Mouse (Mus musculus): ENCODE data around the gene Ppp2r3c. TPM values are rescaled to one million over a fixed set of nuclear protein-coding genes. Genes with fewer than 3 reads are reported as not detected.
A peak's percentile ranks its signal among the peaks of the same experiment; 100 is the strongest.

Ppp2r3c gene
- polyA plus RNA-seq, 1 experiment from 2014 or later: 31.4 TPM

DNA sequence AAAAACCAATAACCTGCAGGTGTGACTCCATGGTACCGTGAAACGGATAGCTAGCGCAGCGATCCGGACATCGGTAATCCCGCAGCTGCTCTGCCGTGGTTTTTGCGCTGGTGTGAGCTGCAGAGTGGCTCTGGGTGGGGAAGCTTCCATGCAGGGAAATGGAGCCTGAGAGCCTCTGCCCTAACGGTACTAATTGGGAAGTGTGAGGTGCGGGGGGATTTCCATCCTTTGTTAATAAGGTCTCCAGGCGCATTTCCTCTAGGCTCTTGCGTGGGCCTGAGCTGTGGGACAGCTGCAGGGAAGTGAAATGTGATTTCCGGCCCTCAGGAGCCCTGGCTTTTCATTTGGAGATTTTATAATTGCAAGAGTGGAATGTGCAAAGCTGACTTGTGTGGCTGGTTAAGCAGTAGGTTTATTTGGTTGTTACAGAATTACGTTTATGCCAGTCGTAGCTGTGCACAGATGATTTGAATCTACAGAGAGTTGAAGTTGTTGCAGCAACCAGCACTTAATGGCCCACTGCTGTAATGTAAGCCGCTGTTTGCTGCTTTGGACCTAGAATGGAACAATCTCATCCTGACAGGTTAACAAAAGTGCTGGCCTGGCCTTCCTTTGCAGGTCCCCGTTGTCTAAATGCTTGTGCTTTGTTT lies 19.0 kb upstream of the Ppp2r3c start:
- no peak for ATAC-seq (ENCODE audit: insufficient read depth, low FRiP score, low TSS enrichment)
- Histone ChIP-seq H3K27ac (ENCODE audit: low read depth, low read length) (no peak overlapping the region), H3K9ac (ENCODE audit: low read length) (no peak overlapping the region), H3K4me2 (ENCODE audit: low read depth) (no peak overlapping the region), H3K4me3 (ENCODE audit: low read depth, low read length) (no peak overlapping the region), H3K9me3 (ENCODE audit: control insufficient read depth, low read length) (no peaks in the 10 kb centered on the region), H3K4me1 (ENCODE audit: control insufficient read depth, insufficient read depth, low read length) (no peaks in the 10 kb centered on the region), H3K27me3 (ENCODE audit: control insufficient read depth, insufficient read depth, low read length) (no peaks in the 10 kb centered on the region), H3K36me3 (ENCODE audit: control insufficient read depth, insufficient read depth, low read length) (no peaks in the 10 kb centered on the region)
- 86% methylated on average over 18 of the region's 18 CpGs for WGBS
- no peak for DNase-seq (ENCODE audit: low spot score)

DNA sequence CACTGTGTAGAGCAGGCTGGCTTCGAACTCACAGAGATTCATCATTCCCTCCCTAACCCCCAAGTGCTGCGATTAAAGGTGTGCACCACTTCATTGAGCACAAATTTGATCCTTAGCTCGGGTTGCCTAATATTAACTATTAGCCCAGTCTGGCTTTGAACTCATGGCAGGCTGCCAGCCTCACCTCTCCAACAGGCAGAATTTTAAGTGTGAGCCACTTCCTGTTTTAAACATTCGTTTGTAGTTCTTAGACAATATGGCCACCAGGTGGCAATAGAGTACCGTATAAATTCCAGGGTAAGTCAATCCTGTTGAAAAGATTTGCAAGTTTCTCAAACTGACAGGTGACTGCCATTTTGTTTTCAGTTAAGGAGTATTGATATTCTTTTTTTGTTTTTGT lies 12.4 kb upstream of the Ppp2r3c start:
- no peaks in the 10 kb centered on the region for H3K4me1 ChIP-seq (ENCODE audit: control insufficient read depth, insufficient read depth, low read length)
- ATAC-seq (ENCODE audit: insufficient read depth, low FRiP score, low TSS enrichment) (no peak), DNase-seq (ENCODE audit: low spot score) (peak; percentile 61)
- H3K4me3 ChIP-seq (ENCODE audit: low read depth, low read length): no peak overlapping the region
- H3K4me2 ChIP-seq (ENCODE audit: low read depth): no peak overlapping the region
- H3K27me3 ChIP-seq (ENCODE audit: control insufficient read depth, insufficient read depth, low read length): no peaks in the 10 kb centered on the region
- no peak overlapping the region for H3K27ac ChIP-seq (ENCODE audit: low read depth, low read length)
- no peaks in the 10 kb centered on the region for H3K36me3 ChIP-seq (ENCODE audit: control insufficient read depth, insufficient read depth, low read length)
- H3K9me3 ChIP-seq (ENCODE audit: control insufficient read depth, low read length): no peaks in the 10 kb centered on the region
- H3K9ac ChIP-seq (ENCODE audit: low read length): no peak overlapping the region
- WGBS: 58% methylated on average over 5 of the region's 5 CpGs

DNA sequence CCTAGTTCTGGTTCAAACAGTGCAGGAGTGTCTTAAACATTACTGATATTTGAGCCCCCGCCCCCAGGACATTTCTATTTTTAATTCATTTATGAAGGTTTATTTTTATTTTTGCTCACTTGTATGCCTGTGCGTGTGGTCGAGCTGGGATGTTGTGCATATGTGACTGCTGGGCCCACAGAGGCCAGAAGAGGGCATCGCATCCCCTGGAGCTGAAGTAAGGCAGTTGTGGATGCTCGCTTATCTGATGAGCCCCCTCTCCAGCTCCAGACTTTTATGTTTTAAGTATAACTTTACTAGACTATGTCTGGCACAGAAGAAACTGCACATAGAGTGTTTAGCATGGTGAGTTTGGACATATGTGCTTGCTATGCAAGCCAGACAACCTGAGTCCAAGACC lies 11.1 kb upstream of the Ppp2r3c start:
- 86% methylated on average over 5 of the region's 5 CpGs for WGBS
- Histone ChIP-seq H3K36me3 (ENCODE audit: control insufficient read depth, insufficient read depth, low read length) (no peaks in the 10 kb centered on the region), H3K27me3 (ENCODE audit: control insufficient read depth, insufficient read depth, low read length) (no peaks in the 10 kb centered on the region), H3K4me2 (ENCODE audit: low read depth) (no peak overlapping the region), H3K4me1 (ENCODE audit: control insufficient read depth, insufficient read depth, low read length) (no peaks in the 10 kb centered on the region), H3K4me3 (ENCODE audit: low read depth, low read length) (no peak overlapping the region), H3K9me3 (ENCODE audit: control insufficient read depth, low read length) (no peaks in the 10 kb centered on the region), H3K9ac (ENCODE audit: low read length) (no peak overlapping the region), H3K27ac (ENCODE audit: low read depth, low read length) (no peak overlapping the region)
- DNase-seq (ENCODE audit: low spot score) (no peak), ATAC-seq (ENCODE audit: insufficient read depth, low FRiP score, low TSS enrichment) (no peak)

GRCm38 (mm10) chr12:55311841-55312240 lies 9.0 kb upstream of the Ppp2r3c start:
- DNase-seq (ENCODE audit: low spot score) (no peak), ATAC-seq (ENCODE audit: insufficient read depth, low FRiP score, low TSS enrichment) (no peak)
- WGBS: 87% methylated on average over 7 of the region's 7 CpGs
- Histone ChIP-seq H3K4me1 (ENCODE audit: control insufficient read depth, insufficient read depth, low read length) (no peaks in the 10 kb centered on the region), H3K9me3 (ENCODE audit: control insufficient read depth, low read length) (no peaks in the 10 kb centered on the region), H3K36me3 (ENCODE audit: control insufficient read depth, insufficient read depth, low read length) (no peaks in the 10 kb centered on the region), H3K9ac (ENCODE audit: low read length) (no peak overlapping the region), H3K4me3 (ENCODE audit: low read depth, low read length) (no peak overlapping the region), H3K27ac (ENCODE audit: low read depth, low read length) (no peak overlapping the region), H3K27me3 (ENCODE audit: control insufficient read depth, insufficient read depth, low read length) (no peaks in the 10 kb centered on the region), H3K4me2 (ENCODE audit: low read depth) (no peak overlapping the region)

DNA sequence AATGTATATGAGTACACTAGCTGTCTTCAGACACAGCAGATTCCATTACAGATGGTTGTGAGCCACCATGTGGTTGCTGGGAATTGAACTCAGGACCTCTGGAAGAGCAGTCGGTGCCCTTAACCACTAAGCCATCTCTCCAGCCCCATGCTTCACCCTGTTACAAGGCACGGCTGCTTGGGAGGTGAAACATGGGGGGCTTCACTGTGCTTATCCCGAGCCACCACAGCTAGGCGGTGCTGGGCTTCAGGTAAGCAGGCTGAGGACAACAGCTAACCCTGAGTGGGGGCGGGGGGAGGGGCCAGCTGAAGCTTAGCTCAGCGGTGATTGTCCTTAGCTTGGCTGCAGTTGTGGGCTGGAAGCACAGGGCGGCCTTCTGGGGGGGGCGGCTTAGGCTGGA lies 6.7 kb upstream of the Ppp2r3c start:
- Histone ChIP-seq H3K4me2 (ENCODE audit: low read depth) (no peak overlapping the region), H3K36me3 (ENCODE audit: control insufficient read depth, insufficient read depth, low read length) (no peaks in the 10 kb centered on the region), H3K4me3 (ENCODE audit: low read depth, low read length) (no peak overlapping the region), H3K4me1 (ENCODE audit: control insufficient read depth, insufficient read depth, low read length) (no peaks in the 10 kb centered on the region), H3K27me3 (ENCODE audit: control insufficient read depth, insufficient read depth, low read length) (no peaks in the 10 kb centered on the region), H3K9me3 (ENCODE audit: control insufficient read depth, low read length) (no peaks in the 10 kb centered on the region), H3K27ac (ENCODE audit: low read depth, low read length) (no peak overlapping the region), H3K9ac (ENCODE audit: low read length) (no peak overlapping the region)
- no peak for DNase-seq (ENCODE audit: low spot score)
- 85% methylated on average over 8 of the region's 8 CpGs for WGBS
- no peak for ATAC-seq (ENCODE audit: insufficient read depth, low FRiP score, low TSS enrichment)

DNA sequence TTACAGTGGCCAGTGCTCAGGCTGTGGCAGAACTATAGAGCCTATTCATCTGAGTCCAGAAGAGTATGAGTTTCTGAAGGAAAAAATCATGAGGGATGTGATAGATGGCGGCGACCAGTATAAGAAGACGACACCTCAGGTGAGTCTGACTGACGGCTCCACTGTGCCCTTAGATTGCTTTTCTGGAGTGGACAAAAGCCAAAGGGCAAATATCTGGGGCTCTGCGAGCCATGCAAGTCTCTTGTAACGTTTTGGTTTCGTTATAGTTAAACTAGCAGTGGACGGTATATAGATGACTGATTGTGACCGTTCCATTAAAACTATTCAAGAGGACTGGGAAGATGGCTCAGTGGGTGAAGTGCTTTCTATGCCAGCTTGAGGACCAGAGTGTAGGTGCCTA lies 5.9 kb upstream of the Ppp2r3c start:
- H3K4me1 ChIP-seq (ENCODE audit: control insufficient read depth, insufficient read depth, low read length): no peaks in the 10 kb centered on the region
- H3K36me3 ChIP-seq (ENCODE audit: control insufficient read depth, insufficient read depth, low read length): no peaks in the 10 kb centered on the region
- no peaks in the 10 kb centered on the region for H3K9me3 ChIP-seq (ENCODE audit: control insufficient read depth, low read length)
- DNase-seq (ENCODE audit: low spot score) (no peak), ATAC-seq (ENCODE audit: insufficient read depth, low FRiP score, low TSS enrichment) (no peak)
- no peak overlapping the region for H3K4me2 ChIP-seq (ENCODE audit: low read depth)
- no peak overlapping the region for H3K9ac ChIP-seq (ENCODE audit: low read length)
- H3K4me3 ChIP-seq (ENCODE audit: low read depth, low read length): no peak overlapping the region
- H3K27me3 ChIP-seq (ENCODE audit: control insufficient read depth, insufficient read depth, low read length): no peaks in the 10 kb centered on the region
- 93% methylated on average over 9 of the region's 9 CpGs for WGBS
- H3K27ac ChIP-seq (ENCODE audit: low read depth, low read length): no peak overlapping the region

- ATAC-seq (ENCODE audit: insufficient read depth, low FRiP score, low TSS enrichment): no peak
- Histone ChIP-seq H3K27ac (ENCODE audit: low read depth, low read length) (no peak overlapping the region), H3K4me3 (ENCODE audit: low read depth, low read length) (no peak overlapping the region), H3K36me3 (ENCODE audit: control insufficient read depth, insufficient read depth, low read length) (no peaks in the 10 kb centered on the region), H3K4me1 (ENCODE audit: control insufficient read depth, insufficient read depth, low read length) (no peaks in the 10 kb centered on the region), H3K4me2 (ENCODE audit: low read depth) (no peak overlapping the region), H3K27me3 (ENCODE audit: control insufficient read depth, insufficient read depth, low read length) (no peaks in the 10 kb centered on the region), H3K9ac (ENCODE audit: low read length) (no peak overlapping the region), H3K9me3 (ENCODE audit: control insufficient read depth, low read length) (no peaks in the 10 kb centered on the region)
- WGBS: 89% methylated on average over 6 of the region's 6 CpGs
- no peak for DNase-seq (ENCODE audit: low spot score)
These were observed 4.8 kb upstream of the Ppp2r3c start for GRCm38 (mm10) chr12:55307566-55307965.

- WGBS: 92% methylated on average over 4 of the region's 4 CpGs
- H3K4me3 ChIP-seq (ENCODE audit: low read depth, low read length): no peak overlapping the region
- no peak overlapping the region for H3K9ac ChIP-seq (ENCODE audit: low read length)
- no peak overlapping the region for H3K4me2 ChIP-seq (ENCODE audit: low read depth)
- DNase-seq (ENCODE audit: low spot score) (no peak), ATAC-seq (ENCODE audit: insufficient read depth, low FRiP score, low TSS enrichment) (no peak)
- H3K4me1 ChIP-seq (ENCODE audit: control insufficient read depth, insufficient read depth, low read length): peaks cover 5% of the 10 kb centered on the region; the same call in 1 of the 2 replicates
- H3K27ac ChIP-seq (ENCODE audit: low read depth, low read length): no peak overlapping the region
- no peaks in the 10 kb centered on the region for H3K9me3 ChIP-seq (ENCODE audit: control insufficient read depth, low read length)
- H3K27me3 ChIP-seq (ENCODE audit: control insufficient read depth, insufficient read depth, low read length): no peaks in the 10 kb centered on the region
- no peaks in the 10 kb centered on the region for H3K36me3 ChIP-seq (ENCODE audit: control insufficient read depth, insufficient read depth, low read length)
These were observed 3.6 kb upstream of the Ppp2r3c start for GRCm38 (mm10) chr12:55306371-55306770.

GRCm38 (mm10) chr12:55301472-55302300 lies 1.1 kb downstream of the Ppp2r3c start:
- no peaks in the 10 kb centered on the region for H3K9me3 ChIP-seq (ENCODE audit: control insufficient read depth, low read length)
- peak overlapping the region; percentile 74; the same call in 1 of the 2 replicates for H3K27ac ChIP-seq (ENCODE audit: low read depth, low read length)
- DNase-seq (ENCODE audit: low spot score) (no peak), ATAC-seq (ENCODE audit: insufficient read depth, low FRiP score, low TSS enrichment) (no peak)
- 52% methylated on average over 11 of the region's 11 CpGs for WGBS
- peak overlapping the region; percentile 53 for H3K4me2 ChIP-seq (ENCODE audit: low read depth)
- peak overlapping the region; percentile 83 for H3K9ac ChIP-seq (ENCODE audit: low read length)
- H3K36me3 ChIP-seq (ENCODE audit: control insufficient read depth, insufficient read depth, low read length): peaks cover 5% of the 10 kb centered on the region; the same call in 1 of the 2 replicates
- H3K27me3 ChIP-seq (ENCODE audit: control insufficient read depth, insufficient read depth, low read length): no peaks in the 10 kb centered on the region
- H3K4me1 ChIP-seq (ENCODE audit: control insufficient read depth, insufficient read depth, low read length): peaks cover 7% of the 10 kb centered on the region; the same call in 1 of the 2 replicates
- H3K4me3 ChIP-seq (ENCODE audit: low read depth, low read length): peak overlapping the region; percentile 57
